Mouse (Mus musculus): ENCODE measurements around the gene P2rx1.

DNA sequence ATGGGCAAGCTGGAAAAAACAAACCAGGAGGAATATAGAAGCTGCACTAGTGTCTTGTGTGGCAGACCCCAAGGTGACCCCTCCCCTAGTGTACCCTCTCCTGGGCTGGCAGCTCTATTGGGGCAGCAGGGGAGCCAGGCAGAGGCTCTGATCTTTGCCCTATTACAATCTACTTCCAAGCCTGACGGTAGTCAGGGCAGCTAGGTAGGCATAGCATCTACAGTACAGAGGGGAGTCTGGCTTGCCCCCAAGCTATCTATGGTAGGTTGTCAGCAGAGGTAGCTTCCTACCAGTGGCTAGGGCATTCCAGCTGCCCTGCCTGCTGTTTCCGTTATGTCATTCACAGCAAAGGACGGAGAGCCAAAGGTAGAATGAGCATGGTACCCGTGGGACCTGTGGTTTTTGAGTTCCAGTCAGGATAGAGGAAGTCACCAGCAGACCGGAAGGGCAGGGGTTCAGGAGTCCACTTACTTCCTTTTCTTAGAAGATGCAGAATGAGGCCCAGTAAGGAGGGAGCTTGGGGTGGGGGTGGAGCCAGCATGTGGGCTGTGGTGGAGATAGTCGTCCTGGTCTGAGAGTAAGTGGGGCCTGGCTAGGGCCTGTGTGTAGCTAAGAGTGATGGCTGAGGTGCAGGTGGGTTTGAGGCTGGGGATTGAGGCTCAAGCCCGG lies 25.5 kb downstream of the P2rx1 start:
- TF ChIP-seq TAL1 (IDR thresholded peaks at IDR 0.05; ENCODE audit: low read length) (no peak), GATA1 (IDR thresholded peaks at IDR 0.05; ENCODE audit: low read length) (no peak)

Data from erythroblast, embryonic 14.5 days (primary cell).